Mouse (Mus musculus): ENCODE measurements around the gene Pi4ka. TPM values are rescaled to one million over a fixed set of nuclear protein-coding genes. Genes with fewer than 3 reads are reported as not detected.
A peak's percentile ranks its signal among the peaks of the same experiment; 100 is the strongest.
"Not testable (repeated sequence)": the region's sequence is repeated elsewhere in the genome, so short reads cannot be mapped to it uniquely, and the experiment has no call there.

Pi4ka gene
- polyA plus RNA-seq, 1 experiment from 2014 or later: 70.4 TPM

GRCm38 (mm10) chr16:17233702-17234498 lies 172.2 kb downstream of the Pi4ka start:
- Histone ChIP-seq H3K9ac (replicated peaks; ENCODE audit: low read depth, low read length) (peak overlapping the region; percentile 96), H3K4me3 (replicated peaks; ENCODE audit: low read length) (peak overlapping the region; percentile 90), H3K4me1 (replicated peaks; ENCODE audit: control insufficient read depth, insufficient read depth, low read length) (peaks cover 22% of the 10 kb centered on the region), H3K27me3 (replicated peaks; ENCODE audit: control insufficient read depth, insufficient read depth, low read length) (no peaks in the 10 kb centered on the region), H3K9me3 (ENCODE audit: control insufficient read depth, low read length) (no peaks in the 10 kb centered on the region), H3K27ac (ENCODE audit: low read length) (peak overlapping the region; percentile 95), H3K36me3 (ENCODE audit: control insufficient read depth, insufficient read depth) (no peaks in the 10 kb centered on the region), H3K4me2 (ENCODE audit: low read length) (peak overlapping the region; percentile 84)
- peak; percentile 75 for ATAC-seq
- 0% methylated on average over 60 of the region's 62 CpGs for WGBS

GRCm38 (mm10) chr16:17232794-17233701 lies 173.1 kb downstream of the Pi4ka start, which contains the start of gene Hic2:
TSS of gene Hic2 (plus strand) at chr16:17233572.
- H3K27me3 ChIP-seq (replicated peaks; ENCODE audit: control insufficient read depth, insufficient read depth, low read length): no peaks in the 10 kb centered on the region
- peak within 1 kb of the TSS; percentile 90 for H3K4me3 ChIP-seq (replicated peaks; ENCODE audit: low read length)
- peak within 1 kb of the TSS; percentile 96 for H3K9ac ChIP-seq (replicated peaks; ENCODE audit: low read depth, low read length)
- ATAC-seq: peak; percentile 92
- H3K27ac ChIP-seq (ENCODE audit: low read length): peak within 1 kb of the TSS; percentile 95
- no peaks in the 10 kb centered on the region for H3K36me3 ChIP-seq (ENCODE audit: control insufficient read depth, insufficient read depth)
- WGBS: 1% methylated on average over 54 of the region's 59 CpGs
- H3K9me3 ChIP-seq (ENCODE audit: control insufficient read depth, low read length): no peaks in the 10 kb centered on the region
- H3K4me2 ChIP-seq (ENCODE audit: low read length): peak within 1 kb of the TSS; percentile 84
- H3K4me1 ChIP-seq (replicated peaks; ENCODE audit: control insufficient read depth, insufficient read depth, low read length): peaks cover 22% of the 10 kb centered on the region

DNA sequence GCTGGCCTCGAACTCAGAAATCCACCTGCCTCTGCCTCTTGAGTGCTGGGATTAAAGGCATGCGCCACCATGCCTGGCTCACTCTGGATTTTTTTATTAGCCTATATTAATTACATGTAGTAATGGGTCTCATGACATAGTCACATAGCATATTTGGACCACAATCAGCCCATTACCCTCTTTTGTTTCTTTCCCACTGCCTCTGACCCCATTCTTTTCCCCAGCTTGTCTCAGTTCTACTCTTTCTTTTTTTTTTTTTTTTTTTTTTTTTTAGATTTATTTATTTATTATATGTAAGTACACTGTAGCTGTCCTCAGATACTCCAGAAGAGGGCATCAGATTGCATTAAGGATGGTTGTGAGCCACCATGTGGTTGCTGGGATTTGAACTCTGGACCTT lies 174.6 kb downstream of the Pi4ka start:
- not testable (repeated sequence) for H3K9me3 ChIP-seq (ENCODE audit: control insufficient read depth, low read length); H3K4me3 ChIP-seq (replicated peaks; ENCODE audit: low read length); H3K27ac ChIP-seq (ENCODE audit: low read length); H3K9ac ChIP-seq (replicated peaks; ENCODE audit: low read depth, low read length); H3K27me3 ChIP-seq (replicated peaks; ENCODE audit: control insufficient read depth, insufficient read depth, low read length); H3K36me3 ChIP-seq (ENCODE audit: control insufficient read depth, insufficient read depth); H3K4me2 ChIP-seq (ENCODE audit: low read length); ATAC-seq
- peaks cover 22% of the 10 kb centered on the region for H3K4me1 ChIP-seq (replicated peaks; ENCODE audit: control insufficient read depth, insufficient read depth, low read length)
- WGBS: 94% methylated on average over 2 of the region's 2 CpGs

Other genes with a start within 250 kb of the Pi4ka start
- gene Ube2l3, start 203.7 kb downstream of the Pi4ka start, polyA plus RNA-seq (2015; fragmentation: Nextera tagmentation; extraction: Ambion mirVana): 298 and 325 TPM in 2 replicates
- gene Rimbp3, start 197.7 kb downstream of the Pi4ka start, polyA plus RNA-seq (2015; fragmentation: Nextera tagmentation; extraction: Ambion mirVana): 1.8 and 2.3 TPM in 2 replicates
- 7.1 and 9.4 TPM in 2 replicates for gene Hic2, start 172.7 kb downstream of the Pi4ka start, polyA plus RNA-seq (2015; fragmentation: Nextera tagmentation; extraction: Ambion mirVana)
- 23.0 and 43.0 TPM in 2 replicates for gene Tmem191c, start 130.2 kb downstream of the Pi4ka start, polyA plus RNA-seq (2015; fragmentation: Nextera tagmentation; extraction: Ambion mirVana)
- 1.4 and 2.1 TPM in 2 replicates for gene Serpind1, start 74.9 kb downstream of the Pi4ka start, polyA plus RNA-seq (2015; fragmentation: Nextera tagmentation; extraction: Ambion mirVana)
- gene Snap29, start 328 bp downstream of the Pi4ka start, polyA plus RNA-seq (2015; fragmentation: Nextera tagmentation; extraction: Ambion mirVana): 25.4 and 31.8 TPM in 2 replicates
- gene Crkl, start 45.7 kb upstream of the Pi4ka start, polyA plus RNA-seq (2015; fragmentation: Nextera tagmentation; extraction: Ambion mirVana): 104 and 122 TPM in 2 replicates
- gene Aifm3, start 83.3 kb upstream of the Pi4ka start, polyA plus RNA-seq (2015; fragmentation: Nextera tagmentation; extraction: Ambion mirVana): 9.5 and 12.6 TPM in 2 replicates
- gene Lztr1, start 102.4 kb upstream of the Pi4ka start, polyA plus RNA-seq (2015; fragmentation: Nextera tagmentation; extraction: Ambion mirVana): 130 and 150 TPM in 2 replicates
- gene Thap7, start 124.8 kb upstream of the Pi4ka start, polyA plus RNA-seq (2015; fragmentation: Nextera tagmentation; extraction: Ambion mirVana): 66.3 and 66.5 TPM in 2 replicates
- 0.38 and 1.0 TPM in 2 replicates for gene Lrrc74b, start 154.9 kb upstream of the Pi4ka start, polyA plus RNA-seq (2015; fragmentation: Nextera tagmentation; extraction: Ambion mirVana)
- 1.5 and 1.6 TPM in 2 replicates for gene P2rx6, start 155.6 kb upstream of the Pi4ka start, polyA plus RNA-seq (2015; fragmentation: Nextera tagmentation; extraction: Ambion mirVana)
- 35.0 and 44.5 TPM in 2 replicates for gene Slc7a4, start 176.9 kb upstream of the Pi4ka start, polyA plus RNA-seq (2015; fragmentation: Nextera tagmentation; extraction: Ambion mirVana)
- gene Smpd4, start 213.0 kb upstream of the Pi4ka start, polyA plus RNA-seq (2015; fragmentation: Nextera tagmentation; extraction: Ambion mirVana): 33.4 and 38.3 TPM in 2 replicates
- 5.5 and 7.7 TPM in 2 replicates for gene Ccdc74a, start 240.2 kb upstream of the Pi4ka start, polyA plus RNA-seq (2015; fragmentation: Nextera tagmentation; extraction: Ambion mirVana)

Data from forebrain, embryonic 16.5 days (tissue).